Mouse (Mus musculus) thymus, adult 18-20 months (tissue): ENCODE measurements around the gene Enah.

Source experiments
- DNase-seq, 2 experiments: peaks; one replicate each; pipeline ENCODE4 v3.0.0; 2022; ENCODE audit warnings: mixed read lengths in 2 of 2

Enah gene

GRCm38 (mm10) chr1:181873086-181873920 is 146.5 kb downstream of the Enah start:
- peak; percentile 56 to 80 for DNase-seq

GRCm38 (mm10) chr1:181872639-181873038 is 147.2 kb downstream of the Enah start:
- no peak for DNase-seq

DNA sequence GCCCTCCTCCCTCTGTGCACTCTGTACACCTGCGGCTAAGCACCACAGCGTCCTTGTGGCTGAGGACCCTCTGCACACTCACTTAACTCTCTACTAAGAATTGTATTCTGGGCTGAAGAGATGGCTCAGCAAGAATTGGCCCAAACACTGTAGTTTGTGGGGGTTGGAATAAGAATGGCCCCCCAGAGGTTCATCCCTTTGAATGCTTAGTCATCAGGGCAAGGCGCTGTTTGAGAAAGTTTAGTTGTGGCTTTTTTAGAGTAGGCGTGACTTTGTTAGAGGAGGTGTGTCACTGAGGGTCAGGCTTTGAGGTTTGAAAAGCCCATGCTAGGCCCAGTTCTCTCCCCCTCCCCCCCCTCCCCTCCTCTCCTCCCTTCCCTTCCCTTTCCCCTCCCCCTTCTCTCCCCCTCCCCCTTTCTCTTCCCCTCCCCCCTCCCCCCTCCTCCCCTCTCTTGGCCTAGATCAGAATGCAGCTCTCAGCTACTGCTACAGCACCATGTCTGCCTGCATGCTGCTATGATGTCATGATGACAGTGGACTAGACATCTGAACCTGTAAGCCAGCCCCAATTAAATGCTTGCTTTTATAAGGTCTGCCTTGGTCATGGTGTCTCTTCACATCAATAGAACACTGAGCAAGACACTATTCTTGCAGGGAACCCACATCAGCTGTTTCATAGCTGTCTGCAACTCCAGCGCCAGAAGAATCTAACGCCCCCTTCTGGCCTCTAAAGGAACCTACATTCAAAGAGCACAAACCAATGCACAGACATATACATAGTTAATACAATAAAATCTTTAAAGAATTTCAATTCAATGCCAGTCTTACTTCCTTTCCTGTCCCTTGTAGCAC is 153.1 kb downstream of the Enah start:
- no peak for DNase-seq

GRCm38 (mm10) chr1:181865863-181866216 is 153.9 kb downstream of the Enah start:
- DNase-seq: no peak

DNA sequence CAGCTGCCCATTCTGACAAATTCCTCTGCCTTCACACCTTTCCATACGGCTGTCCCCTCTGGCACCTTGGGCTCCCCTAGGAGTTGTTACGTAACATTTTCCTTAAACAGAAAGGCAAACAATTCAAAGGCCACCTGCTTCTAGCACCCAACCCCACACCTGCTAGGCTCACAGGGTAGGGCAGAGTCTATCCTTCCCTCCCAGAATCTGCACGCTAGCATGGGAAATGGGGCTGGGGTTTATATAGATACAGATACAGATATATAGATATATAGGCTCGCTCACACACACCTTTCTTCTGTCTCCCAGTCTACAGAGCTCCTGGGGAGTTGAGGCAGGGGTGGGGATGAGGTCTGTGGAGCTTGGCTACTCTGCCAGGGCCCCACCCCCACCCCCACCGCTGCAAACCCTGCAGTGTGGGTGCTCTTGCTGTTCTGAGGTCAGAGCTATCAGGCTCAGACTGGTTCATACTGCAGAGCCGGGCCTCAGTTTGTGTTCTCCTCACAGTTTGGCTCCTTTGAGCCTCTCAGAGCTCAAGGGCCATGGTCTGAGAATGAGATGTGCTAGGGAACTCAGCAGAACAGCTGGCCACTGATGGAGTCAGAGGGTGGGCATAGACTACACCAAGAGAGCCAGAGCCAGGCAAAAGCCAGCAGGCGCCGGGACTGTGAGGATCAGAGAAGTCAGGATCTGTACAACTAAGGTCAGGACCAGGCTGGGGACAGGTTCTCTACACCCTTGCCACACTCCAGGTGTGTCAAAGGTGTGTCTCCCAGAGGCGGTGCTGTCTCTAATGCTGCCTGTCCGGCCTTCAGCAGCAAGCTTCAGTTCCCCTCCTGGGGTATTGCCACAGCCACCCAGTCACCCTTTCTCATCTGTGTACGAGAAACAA is 154.6 kb downstream of the Enah start:
- DNase-seq: no peak

GRCm38 (mm10) chr1:181863431-181863830 is 156.4 kb downstream of the Enah start:
- peak; percentile 30 to 49 for DNase-seq

GRCm38 (mm10) chr1:181862676-181863374 is 157.0 kb downstream of the Enah start:
- DNase-seq: no peak

DNA sequence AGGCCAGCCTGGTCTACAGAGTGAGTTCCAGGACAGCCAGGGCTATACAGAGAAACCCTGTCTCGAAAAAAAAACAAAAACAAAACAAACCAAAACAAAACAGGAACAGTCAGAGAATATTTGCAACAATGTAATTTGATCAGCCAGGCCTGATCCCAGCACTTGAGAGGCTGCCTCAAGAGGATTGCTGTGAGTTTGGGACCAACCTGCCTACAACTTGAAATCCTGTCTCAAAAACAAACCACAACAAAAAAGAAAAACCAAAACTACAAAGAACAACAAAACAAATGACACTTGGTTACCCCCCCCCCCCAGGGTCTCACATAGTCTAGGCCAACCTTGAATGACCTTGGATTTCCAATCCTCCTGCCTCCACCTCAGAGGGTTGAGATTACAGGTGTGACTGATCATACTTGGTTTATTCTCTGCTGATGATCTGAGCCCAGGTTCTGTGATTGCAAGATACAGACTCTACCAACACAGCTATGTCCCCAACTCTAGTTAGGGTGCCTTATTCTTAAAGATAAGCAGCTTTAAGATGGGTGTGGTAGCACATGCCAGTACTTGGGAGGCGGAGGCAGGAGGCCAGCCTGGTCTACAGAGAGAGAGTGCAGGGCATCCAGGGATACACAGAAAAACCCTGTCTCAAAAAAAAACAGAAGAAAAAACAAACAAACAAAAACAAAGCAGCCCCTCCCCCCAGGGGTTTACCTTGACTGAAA is 158.4 kb downstream of the Enah start:
- no peak for DNase-seq

- DNase-seq: peak; percentile 86 to 94
These were observed 159.1 kb downstream of the Enah start for GRCm38 (mm10) chr1:181860659-181861058.

- no peak for DNase-seq
These were observed 163.5 kb downstream of the Enah start for GRCm38 (mm10) chr1:181856329-181856728.

DNA sequence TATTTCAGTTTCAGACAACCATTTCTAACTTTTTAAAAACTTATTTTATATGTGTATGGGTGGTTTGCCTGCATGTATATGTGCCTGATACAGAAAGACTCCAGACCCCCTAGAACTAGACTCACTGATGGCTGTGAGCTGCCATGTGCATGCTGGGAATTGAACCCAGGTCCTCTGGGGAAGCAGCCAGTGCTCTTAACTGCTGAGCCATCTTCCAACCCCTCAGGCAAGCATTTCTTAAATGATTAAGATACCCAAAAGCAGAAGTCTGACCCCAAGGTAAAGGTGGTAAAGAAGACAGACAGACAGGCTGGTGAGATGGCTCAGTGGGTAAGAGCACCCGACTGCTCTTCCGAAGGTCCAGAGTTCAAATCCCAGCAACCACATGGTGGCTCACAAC is 165.0 kb downstream of the Enah start:
- no peak for DNase-seq

GRCm38 (mm10) chr1:181853081-181853736 is 166.6 kb downstream of the Enah start:
- peak; percentile 91 to 97 for DNase-seq

DNA sequence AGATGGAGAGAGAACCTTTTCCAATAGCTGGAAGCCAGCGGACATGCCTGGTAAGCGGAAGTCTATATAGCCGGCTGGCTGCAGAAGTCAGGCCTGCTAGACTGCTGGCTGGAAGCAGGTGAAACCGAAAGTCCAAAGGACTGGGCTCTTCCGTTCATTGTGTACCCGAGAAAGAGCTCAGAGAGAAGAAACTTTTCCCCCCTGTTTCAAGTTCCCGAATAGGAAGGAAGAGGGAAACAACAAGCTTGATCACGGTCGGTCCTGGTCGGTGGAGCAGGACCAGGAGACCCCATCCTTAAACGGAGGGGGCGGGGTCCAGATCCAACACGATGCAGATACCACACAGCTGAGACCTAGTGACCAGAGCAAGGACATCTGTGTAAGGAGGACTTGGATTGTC is 167.3 kb downstream of the Enah start:
- no peak for DNase-seq

- DNase-seq: no peak
These were observed 168.1 kb downstream of the Enah start for GRCm38 (mm10) chr1:181851521-181852310.

GRCm38 (mm10) chr1:181850441-181850840 is 169.3 kb downstream of the Enah start:
- DNase-seq: no peak

DNA sequence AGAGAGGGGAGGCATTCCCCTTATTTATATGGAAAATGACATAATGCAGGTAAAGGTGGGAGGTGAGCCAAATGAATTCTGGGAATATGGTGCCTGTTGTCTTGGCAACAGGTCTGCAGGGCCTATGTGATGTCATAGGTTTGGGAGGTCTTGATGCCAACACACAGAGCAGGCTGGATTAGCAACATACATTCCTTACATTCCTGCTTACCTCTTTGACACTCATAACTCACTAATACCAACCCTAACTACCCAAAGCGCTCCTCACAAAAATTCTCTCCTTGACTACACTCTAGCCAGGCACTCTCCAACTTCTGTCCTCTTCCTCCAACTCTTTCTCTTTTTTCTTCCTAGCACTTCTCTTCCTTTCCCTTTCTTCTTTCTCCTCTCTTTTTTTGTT is 171.6 kb downstream of the Enah start:
- no peak for DNase-seq

- DNase-seq: no peak
These were observed 172.4 kb downstream of the Enah start for GRCm38 (mm10) chr1:181847396-181847795.
